9 mouse cellular contexts compared by ENCODE assay signal in the genomic region with DNA sequence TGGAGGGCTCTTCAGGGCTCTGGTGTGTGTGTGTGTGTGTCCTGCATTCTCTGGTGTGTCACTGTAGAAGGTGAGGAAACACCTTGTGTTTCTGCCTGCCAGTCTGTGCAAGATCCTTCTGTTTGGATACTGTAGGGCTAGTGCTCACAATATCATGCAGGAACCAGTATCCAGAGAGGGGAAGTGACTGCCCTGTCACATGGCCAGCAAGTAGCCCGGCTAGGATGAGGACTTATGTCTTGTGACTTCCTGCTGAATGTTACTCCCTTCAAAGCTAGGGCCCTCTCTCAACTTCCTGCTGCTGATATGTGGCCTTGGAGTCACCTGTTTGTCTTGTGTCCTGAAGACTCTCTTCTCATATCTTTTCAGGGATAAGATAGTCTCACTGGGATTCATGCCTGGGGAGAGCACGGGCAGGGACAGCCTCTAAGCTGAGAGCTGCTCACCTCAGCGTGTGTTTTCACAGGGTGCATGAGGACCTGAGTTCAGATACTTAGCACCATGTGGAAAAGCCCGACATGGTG. TPM values are rescaled to one million over a fixed set of nuclear protein-coding genes. Genes with fewer than 3 reads are reported as not detected.
DNase-seq lines count a peak whose midpoint lies in the region; ATAC-seq and TF ChIP-seq lines count a peak whose summit lies in the region.
"Had no signal": no experiment of that assay in that cellular context is flagged by ENCODE, and none has a peak within 500 bp of the region (broad histone marks: within the 10 kb centered on the region; RNA-seq: fewer than 3 reads in every experiment).

No protein-coding gene starts in this region.

- no peak overlapping the region for H3K4me3 ChIP-seq in kidney, adult 2 months (ENCODE audit: insufficient read depth, low read depth, low read length)
- no peak overlapping the region for H3K4me3 ChIP-seq in brown adipose tissue, adult 24 weeks (ENCODE audit: insufficient read depth, low read depth, low read length)
- no peak overlapping the region for H3K4me3 ChIP-seq in intestine, embryonic 16.5 days (ENCODE audit: low read length)
- no peak overlapping the region for H3K4me3 ChIP-seq in macrophage (ENCODE audit: inconsistent target)
- no peak overlapping the region for H3K4me3 ChIP-seq in forebrain, embryonic 13.5 days

- WGBS in kidney, adult 2 months = 66% methylated on average over 4 of the region's 4 CpGs
- WGBS in intestine, embryonic 16.5 days = 71% methylated on average over 4 of the region's 4 CpGs
- 60% methylated on average over 4 of the region's 4 CpGs for WGBS in macrophage (ENCODE audit: missing documents)
- WGBS in forebrain, embryonic 13.5 days = 87% methylated on average over 4 of the region's 4 CpGs

- no peak overlapping the region for H3K4me2 ChIP-seq in intestine, embryonic 16.5 days (ENCODE audit: low read depth, low read length)
- H3K4me2 ChIP-seq in forebrain, embryonic 13.5 days = no peak overlapping the region

- TF ChIP-seq CTCF in kidney, adult 2 months (conservative IDR thresholded peaks at IDR 0.05; ENCODE audit: insufficient read depth, insufficient read length, low read depth, low read length) = no peak

- DNase-seq in kidney, adult 2 months = peak; percentile 62
- no peak for DNase-seq in kidney, adult 8-10 months
- no peak for DNase-seq in retina, postnatal 1 day
- no peak for DNase-seq in frontal cortex, postnatal 10 days (ENCODE audit: low spot score in 2 of 2)

- peaks cover 37% of the 10 kb centered on the region; the same call in 1 of the 2 replicates for H3K79me2 ChIP-seq in macrophage (ENCODE audit: inconsistent target)

- peaks cover 19% of the 10 kb centered on the region for H3K4me1 ChIP-seq in kidney, adult 2 months (ENCODE audit: control insufficient read depth, insufficient read depth, low read length)
- H3K4me1 ChIP-seq in brown adipose tissue, adult 24 weeks (ENCODE audit: control insufficient read depth, insufficient read depth, insufficient read length, low read length) = peaks cover 15% of the 10 kb centered on the region
- H3K4me1 ChIP-seq in intestine, embryonic 16.5 days (ENCODE audit: control insufficient read depth, insufficient read depth, low read length) = no peaks in the 10 kb centered on the region
- no peaks in the 10 kb centered on the region for H3K4me1 ChIP-seq in forebrain, embryonic 13.5 days

- TF ChIP-seq POLR2A in kidney, adult 2 months (IDR thresholded peaks at IDR 0.05; ENCODE audit: low read depth, low read length) = no peak

- ATAC-seq in intestine, embryonic 16.5 days = peak; percentile 76
- ATAC-seq in forebrain, embryonic 13.5 days = no peak

- no peaks in the 10 kb centered on the region for H3K27me3 ChIP-seq in kidney, adult 2 months (replicated peaks; ENCODE audit: control insufficient read depth, insufficient read depth, low read length)
- no peaks in the 10 kb centered on the region for H3K27me3 ChIP-seq in intestine, embryonic 16.5 days (replicated peaks; ENCODE audit: control insufficient read depth, insufficient read depth, low read length)
- H3K27me3 ChIP-seq in forebrain, embryonic 13.5 days = no peaks in the 10 kb centered on the region

- H3K9me3 ChIP-seq in intestine, embryonic 16.5 days (ENCODE audit: control insufficient read depth, low read length) = no peaks in the 10 kb centered on the region
- no peaks in the 10 kb centered on the region for H3K9me3 ChIP-seq in forebrain, embryonic 13.5 days (replicated peaks)

- H3K36me3 ChIP-seq in kidney, adult 2 months (ENCODE audit: control insufficient read depth, insufficient read depth, low read length) = no peaks in the 10 kb centered on the region; the same call in 1 of the 2 replicates
- no peaks in the 10 kb centered on the region for H3K36me3 ChIP-seq in intestine, embryonic 16.5 days (ENCODE audit: control insufficient read depth, insufficient read depth, low read length)
- no peaks in the 10 kb centered on the region for H3K36me3 ChIP-seq in macrophage (ENCODE audit: inconsistent target)
- no peaks in the 10 kb centered on the region for H3K36me3 ChIP-seq in forebrain, embryonic 13.5 days (ENCODE audit: poor library complexity, severe bottlenecking)

- H3K27ac ChIP-seq in kidney, adult 2 months (ENCODE audit: insufficient read depth, low read depth, low read length) = peak overlapping the region; percentile 24; the same call in 1 of the 2 replicates
- H3K27ac ChIP-seq in brown adipose tissue, adult 24 weeks (replicated peaks; ENCODE audit: low read depth, low read length) = peak overlapping the region; percentile 50
- peak overlapping the region; percentile 24; the same call in 1 of the 2 replicates for H3K27ac ChIP-seq in intestine, embryonic 16.5 days (ENCODE audit: low read length)
- H3K27ac ChIP-seq in macrophage = peak overlapping the region; percentile 99
- H3K27ac ChIP-seq in forebrain, embryonic 13.5 days = no peak overlapping the region

- no peak overlapping the region for H3K9ac ChIP-seq in intestine, embryonic 16.5 days (ENCODE audit: low read depth, low read length)
- no peak overlapping the region for H3K9ac ChIP-seq in forebrain, embryonic 13.5 days

RNA-seq across cellular contexts. Expression of a gene that starts 20.6 kb away (rescaled TPM):
- polyA plus RNA-seq in kidney, adult 2 months (2012; rRNA removed) = 64.8 and 75.4 TPM in 2 replicates
- polyA plus RNA-seq in brown adipose tissue, adult 24 weeks (2012; ENCODE audit: insufficient read depth, insufficient read length, missing spikeins) = 1.7 and 3.6 TPM in 2 replicates
- polyA plus RNA-seq in intestine, embryonic 16.5 days (2015; fragmentation: Nextera tagmentation; extraction: Ambion mirVana) = 5.9 and 6.3 TPM in 2 replicates
- total RNA-seq in macrophage (2018; cell fraction: chromatin; rRNA removed) = 1,000 to 10,000 TPM in 3 of 26 experiments, 100 to 1,000 TPM in 23; 195 to 1,041 (median 402) TPM
- 10 to 100 TPM; 13.6 to 62.6 (median 28.8) TPM for total RNA-seq in macrophage (2018; cell fraction: cytosol; rRNA removed)
- total RNA-seq in macrophage (2018; cell fraction: nucleus; rRNA removed) = 100 to 1,000 TPM in 18 of 26 experiments, 10 to 100 TPM in 8; 44.5 to 609 (median 191) TPM
- 19.8 to 25.6 TPM (median 21.9 TPM) in 3 replicates for polyA plus RNA-seq in macrophage (2018)
- 13.0 and 15.7 TPM in 2 replicates for polyA plus RNA-seq in forebrain, embryonic 13.5 days (2015; fragmentation: Nextera tagmentation; extraction: Ambion mirVana)

RNA-seq across cellular contexts. Expression of a gene that starts 29.7 kb away (rescaled TPM):
- polyA plus RNA-seq in kidney, adult 2 months (2012; rRNA removed) = 0.16 and 0.27 TPM in 2 replicates
- polyA plus RNA-seq in brown adipose tissue, adult 24 weeks (2012; ENCODE audit: insufficient read depth, insufficient read length, missing spikeins) = not detected in 2 replicates
- polyA plus RNA-seq in intestine, embryonic 16.5 days (2015; fragmentation: Nextera tagmentation; extraction: Ambion mirVana) = not detected in 2 replicates
- total RNA-seq in macrophage (2018; cell fraction: chromatin; rRNA removed) = 1 to 10 TPM in 2 of 26 experiments, not detected in 24; 1.2 to 1.4 TPM
- total RNA-seq in macrophage (2018; cell fraction: cytosol; rRNA removed) = under 1 TPM in 12 of 26 experiments, not detected in 14; 0.10 to 0.80 (median 0.27) TPM
- not detected for total RNA-seq in macrophage (2018; cell fraction: nucleus; rRNA removed)
- not detected in 3 replicates for polyA plus RNA-seq in macrophage (2018)
- 0.21 TPM in 1 of 2 replicates, not detected in the other for polyA plus RNA-seq in forebrain, embryonic 13.5 days (2015; fragmentation: Nextera tagmentation; extraction: Ambion mirVana)
- polyA plus RNA-seq: stomach, embryonic 14.5 days had no signal
